Comparison of ENCODE assay signal across 8 mouse cellular contexts in genomic region chr10:5806416-5806815, GRCm38 (mm10). TPM values are rescaled to one million over a fixed set of nuclear protein-coding genes. Genes with fewer than 3 reads are reported as not detected.
A peak's percentile ranks its signal among the peaks of the same experiment; 100 is the strongest.
DNase-seq lines count a peak whose midpoint lies in the region; ATAC-seq and TF ChIP-seq lines count a peak whose summit lies in the region.

No protein-coding gene starts in this region.

- H3K4me2 ChIP-seq in forebrain, embryonic 12.5 days: peak overlapping the region; percentile 87
- H3K4me2 ChIP-seq in intestine, embryonic 16.5 days (ENCODE audit: low read depth, low read length): peak overlapping the region; percentile 50
- H3K4me2 ChIP-seq in midbrain, embryonic 15.5 days: peak overlapping the region; percentile 98

- H3K4me1 ChIP-seq in forebrain, embryonic 12.5 days: peaks cover 35% of the 10 kb centered on the region
- H3K4me1 ChIP-seq in intestine, embryonic 16.5 days (ENCODE audit: control insufficient read depth, insufficient read depth, low read length): peaks cover 18% of the 10 kb centered on the region
- H3K4me1 ChIP-seq in midbrain, embryonic 15.5 days: peaks cover 29% of the 10 kb centered on the region

- H3K27me3 ChIP-seq in C2C12 (ENCODE audit: control insufficient read depth, insufficient read depth, insufficient read length): no peaks in the 10 kb centered on the region
- no peaks in the 10 kb centered on the region for H3K27me3 ChIP-seq in forebrain, embryonic 12.5 days
- H3K27me3 ChIP-seq in intestine, embryonic 16.5 days (replicated peaks; ENCODE audit: control insufficient read depth, insufficient read depth, low read length): no peaks in the 10 kb centered on the region
- no peaks in the 10 kb centered on the region for H3K27me3 ChIP-seq in midbrain, embryonic 15.5 days (replicated peaks)

- peak overlapping the region; percentile 85 for H3K4me3 ChIP-seq in C2C12 (ENCODE audit: insufficient read depth, poor library complexity, severe bottlenecking)
- peak overlapping the region; percentile 80 for H3K4me3 ChIP-seq in forebrain, embryonic 12.5 days (replicated peaks)
- H3K4me3 ChIP-seq in intestine, embryonic 16.5 days (ENCODE audit: low read length): peak overlapping the region; percentile 74
- peak overlapping the region; percentile 66 for H3K4me3 ChIP-seq in midbrain, embryonic 15.5 days

- ATAC-seq in forebrain, embryonic 12.5 days (ENCODE audit: low FRiP score): no peak
- no peak for ATAC-seq in intestine, embryonic 16.5 days
- ATAC-seq in midbrain, embryonic 15.5 days (replicated peaks): peak; percentile 0; the same call in 1 of the 2 replicates

- peaks cover 39% of the 10 kb centered on the region for H3K79me2 ChIP-seq in C2C12 (ENCODE audit: control insufficient read depth, insufficient read depth)

- H3K79me3 ChIP-seq in C2C12 (ENCODE audit: low read depth): peaks cover 36% of the 10 kb centered on the region

- peak overlapping the region; percentile 58 for H3K9ac ChIP-seq in forebrain, embryonic 12.5 days
- H3K9ac ChIP-seq in intestine, embryonic 16.5 days (ENCODE audit: low read depth, low read length): peak overlapping the region; percentile 73
- peak overlapping the region; percentile 36 for H3K9ac ChIP-seq in midbrain, embryonic 15.5 days

- 16% methylated on average over 8 of the region's 8 CpGs for WGBS in forebrain, embryonic 12.5 days
- 12% methylated on average over 8 of the region's 8 CpGs for WGBS in intestine, embryonic 16.5 days
- 16% methylated on average over 8 of the region's 8 CpGs for WGBS in midbrain, embryonic 15.5 days

- peak overlapping the region; percentile 27 for H3ac ChIP-seq in C2C12 (ENCODE audit: control insufficient read depth, insufficient read length, low read depth)

- TF ChIP-seq CTCF in C2C12 (IDR thresholded peaks at IDR 0.05; ENCODE audit: control insufficient read depth, insufficient read depth, insufficient read length): no peak

- peak overlapping the region; percentile 93 for H3K27ac ChIP-seq in forebrain, embryonic 12.5 days
- H3K27ac ChIP-seq in intestine, embryonic 16.5 days (ENCODE audit: low read length): peak overlapping the region; percentile 93
- peak overlapping the region; percentile 87 for H3K27ac ChIP-seq in midbrain, embryonic 15.5 days

- peaks cover 34% of the 10 kb centered on the region for H3K36me3 ChIP-seq in C2C12 (ENCODE audit: control insufficient read depth, insufficient read depth)
- H3K36me3 ChIP-seq in forebrain, embryonic 12.5 days (replicated peaks): peaks cover 13% of the 10 kb centered on the region
- H3K36me3 ChIP-seq in intestine, embryonic 16.5 days (ENCODE audit: control insufficient read depth, insufficient read depth, low read length): peaks cover 4% of the 10 kb centered on the region; the same call in 1 of the 2 replicates
- no peaks in the 10 kb centered on the region for H3K36me3 ChIP-seq in midbrain, embryonic 15.5 days (replicated peaks)

- no peaks in the 10 kb centered on the region for H3K9me3 ChIP-seq in forebrain, embryonic 12.5 days
- H3K9me3 ChIP-seq in intestine, embryonic 16.5 days (ENCODE audit: control insufficient read depth, low read length): no peaks in the 10 kb centered on the region
- H3K9me3 ChIP-seq in midbrain, embryonic 15.5 days: no peaks in the 10 kb centered on the region

- peak; percentile 58 for DNase-seq in cerebellum, adult 9-10 months
- DNase-seq in cerebellum, postnatal 25 days: no peak
- DNase-seq in frontal cortex, postnatal 14 days (ENCODE audit: low spot score in 2 of 2): no peak
- no peak for DNase-seq in ovary, adult 18-20 months (ENCODE audit: low spot score)

TF ChIP-seq in C2C12, 6 proteins besides CTCF, POLR2A, EP300 and RAD21:
- no peak for TF ChIP-seq USF1 (IDR thresholded peaks at IDR 0.05; ENCODE audit: low read depth)
- TF ChIP-seq FOSL1 (IDR thresholded peaks at IDR 0.05; ENCODE audit: insufficient read depth, low read length, poor library complexity, severe bottlenecking): no peak
- no peak for TF ChIP-seq CEBPB (IDR thresholded peaks at IDR 0.05; ENCODE audit: low read depth)
- TF ChIP-seq MAX (IDR thresholded peaks at IDR 0.05): no peak
- no peak for TF ChIP-seq MYOG (IDR thresholded peaks at IDR 0.05; ENCODE audit: control insufficient read depth, extremely low read depth, insufficient read length)
- TF ChIP-seq MYOD1 (IDR thresholded peaks at IDR 0.05; ENCODE audit: control insufficient read depth, insufficient read length, low read depth): no peak

RNA-seq across cellular contexts. Expression of gene Fbxo5, which starts 1.0 kb away (rescaled TPM):
- 19.9 TPM for polyA plus RNA-seq in C2C12 (2012; fragmentation: generic; extraction: Trizol)
- polyA plus RNA-seq in forebrain, embryonic 12.5 days (2016; fragmentation: Nextera tagmentation; extraction: Ambion mirVana): 82.4 and 93.9 TPM in 2 replicates
- 41.6 and 47.9 TPM in 2 replicates for polyA plus RNA-seq in intestine, embryonic 16.5 days (2015; fragmentation: Nextera tagmentation; extraction: Ambion mirVana)
- 11.5 and 12.0 TPM in 2 replicates for polyA plus RNA-seq in midbrain, embryonic 15.5 days (2015; fragmentation: Nextera tagmentation; extraction: Ambion mirVana)

RNA-seq across cellular contexts. Expression of gene Mtrf1l, which starts 17.3 kb away (rescaled TPM):
- polyA plus RNA-seq in C2C12 (2012; fragmentation: generic; extraction: Trizol): 2.9 TPM
- polyA plus RNA-seq in forebrain, embryonic 12.5 days (2016; fragmentation: Nextera tagmentation; extraction: Ambion mirVana): 11.5 and 13.0 TPM in 2 replicates
- polyA plus RNA-seq in intestine, embryonic 16.5 days (2015; fragmentation: Nextera tagmentation; extraction: Ambion mirVana): 11.9 and 12.5 TPM in 2 replicates
- polyA plus RNA-seq in midbrain, embryonic 15.5 days (2015; fragmentation: Nextera tagmentation; extraction: Ambion mirVana): 10.6 and 12.7 TPM in 2 replicates
